Mouse (Mus musculus): Measurements from ENCODE around the gene Eya3.
A peak's percentile ranks its signal among the peaks of the same experiment; 100 is the strongest.
"Not testable (repeated sequence)": the region's sequence is repeated elsewhere in the genome, so short reads cannot be mapped to it uniquely, and the experiment has no call there.

The Eya3 gene

DNA sequence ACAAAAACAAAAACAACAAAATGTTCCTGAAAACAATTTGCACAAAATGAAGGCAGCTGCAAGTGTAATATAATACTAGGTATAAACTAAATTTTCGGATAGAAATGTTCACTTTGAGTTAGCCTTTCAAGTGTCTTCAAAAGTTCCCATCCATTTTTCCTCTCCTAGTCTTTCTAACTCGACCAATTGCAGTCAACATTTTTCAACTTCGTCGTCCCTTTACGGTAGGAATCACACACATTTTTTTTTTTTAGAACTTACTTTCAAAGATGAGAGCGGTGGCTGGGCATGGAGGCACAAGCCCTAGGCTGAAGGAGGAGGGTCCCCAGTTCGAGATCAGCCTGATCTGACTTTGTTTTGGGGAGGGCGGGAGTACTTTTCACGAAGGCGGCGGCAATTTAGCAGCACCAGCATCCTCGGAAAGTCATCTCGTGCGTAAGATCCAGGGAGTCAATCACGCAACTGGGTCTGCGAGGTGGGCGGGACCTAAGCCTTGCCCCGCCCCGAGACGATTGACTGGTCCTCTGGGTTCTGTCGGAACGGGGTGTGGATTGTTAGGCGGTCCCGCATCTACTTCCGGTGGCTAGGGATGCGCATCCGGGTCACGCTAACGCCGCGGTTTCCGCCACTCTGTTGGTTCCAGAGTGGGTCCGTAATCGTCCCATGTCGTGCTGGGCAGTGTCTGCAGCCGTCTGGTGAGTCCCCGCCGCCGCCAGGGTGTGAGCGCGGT is at the start of gene Eya3:
Eya3 (plus strand) TSS at position 527 of the 730 bp plus-strand sequence.
- peak; percentile 40 for DNase-seq (ENCODE audit: extremely low read depth, low read depth, low spot score)

- DNase-seq (ENCODE audit: extremely low read depth, low read depth, low spot score): no peak
These were observed 48.1 kb upstream of the Eya3 start for GRCm38 (mm10) chr4:132590642-132591041.

DNA sequence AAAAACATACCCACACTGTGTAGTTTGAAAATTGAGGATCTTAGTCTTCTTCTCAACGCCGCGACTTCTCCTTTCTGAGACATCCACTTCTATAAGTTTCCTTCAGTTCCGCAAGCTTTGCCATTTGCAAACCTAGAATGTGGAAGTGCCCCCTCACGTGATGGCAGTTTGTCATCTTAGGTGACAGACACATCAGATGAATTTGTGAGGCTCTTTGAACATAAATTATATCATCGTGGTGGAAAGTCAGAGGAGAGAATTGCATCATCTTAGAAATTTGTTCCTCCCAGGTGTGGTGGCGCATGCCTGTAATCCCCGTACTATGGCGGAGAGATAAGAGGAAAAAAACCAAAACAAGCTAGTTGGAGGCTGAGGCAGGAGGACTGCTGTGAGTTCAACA is 45.8 kb upstream of the Eya3 start:
- DNase-seq (ENCODE audit: extremely low read depth, low read depth, low spot score): no peak

DNA sequence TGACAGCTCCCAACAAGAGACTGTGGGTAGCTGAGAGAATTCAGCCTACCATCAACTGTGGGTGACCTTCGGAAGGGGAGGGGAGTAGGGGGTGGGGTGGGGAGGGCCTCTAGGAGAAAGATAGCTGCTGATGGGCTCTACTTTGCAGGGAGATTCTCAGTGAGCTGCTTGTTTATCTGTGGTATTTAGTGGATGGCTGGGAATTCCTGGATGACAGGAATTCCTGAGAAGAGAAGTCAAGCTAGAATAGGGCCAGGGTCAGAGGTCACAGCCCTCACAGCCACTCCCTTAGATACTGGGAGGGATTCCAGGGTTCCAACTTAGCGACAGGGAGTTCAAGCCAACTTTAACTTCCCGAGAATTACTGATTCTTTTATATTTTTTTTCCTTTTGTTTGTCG is 44.6 kb upstream of the Eya3 start:
- no peak for DNase-seq (ENCODE audit: extremely low read depth, low read depth, low spot score)

GRCm38 (mm10) chr4:132598861-132599260 is 39.9 kb upstream of the Eya3 start:
- DNase-seq (ENCODE audit: extremely low read depth, low read depth, low spot score): no peak

GRCm38 (mm10) chr4:132599764-132600163 is 39.0 kb upstream of the Eya3 start:
- no peak for DNase-seq (ENCODE audit: extremely low read depth, low read depth, low spot score)

DNA sequence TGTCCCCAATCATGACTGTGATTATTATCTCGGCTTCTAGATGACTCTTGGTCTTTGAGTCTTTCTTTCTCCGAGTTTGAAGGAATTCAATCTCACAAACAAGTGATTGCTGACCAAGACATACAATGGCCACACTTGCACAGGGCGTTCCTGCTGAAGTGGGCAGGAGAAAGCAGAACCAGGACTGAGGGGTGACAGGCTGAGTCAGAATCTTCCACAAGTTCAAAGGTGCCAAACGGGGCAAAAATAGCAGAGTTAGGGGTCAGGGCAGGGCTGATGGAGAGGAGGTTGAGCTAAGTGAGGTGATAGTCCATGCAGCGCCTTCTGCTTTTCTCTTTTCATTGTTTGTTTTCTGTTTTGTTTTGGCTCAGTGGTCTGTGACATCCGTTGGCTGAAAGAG is 38.3 kb upstream of the Eya3 start:
- no peak for DNase-seq (ENCODE audit: extremely low read depth, low read depth, low spot score)

DNA sequence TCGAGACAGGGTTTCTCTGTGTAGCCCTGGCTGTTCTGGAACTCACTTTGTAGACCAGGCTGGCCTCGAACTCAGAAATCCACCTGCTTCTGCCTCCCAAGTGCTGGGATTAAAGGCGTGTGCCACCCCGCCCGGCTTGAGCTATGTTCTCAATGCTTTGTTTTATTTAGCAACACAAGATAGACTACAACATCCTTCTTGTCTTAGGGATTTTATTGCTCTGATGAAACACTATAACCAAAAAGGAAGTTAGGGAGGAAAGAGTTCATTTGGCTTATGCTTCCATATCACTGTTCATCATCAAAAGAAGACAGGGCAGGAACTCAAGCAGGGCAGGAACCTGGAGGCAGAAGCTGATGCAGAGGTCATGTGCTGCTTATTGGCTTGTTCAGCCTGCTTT is 37.5 kb upstream of the Eya3 start:
- not testable (repeated sequence) for DNase-seq (ENCODE audit: extremely low read depth, low read depth, low spot score)

DNA sequence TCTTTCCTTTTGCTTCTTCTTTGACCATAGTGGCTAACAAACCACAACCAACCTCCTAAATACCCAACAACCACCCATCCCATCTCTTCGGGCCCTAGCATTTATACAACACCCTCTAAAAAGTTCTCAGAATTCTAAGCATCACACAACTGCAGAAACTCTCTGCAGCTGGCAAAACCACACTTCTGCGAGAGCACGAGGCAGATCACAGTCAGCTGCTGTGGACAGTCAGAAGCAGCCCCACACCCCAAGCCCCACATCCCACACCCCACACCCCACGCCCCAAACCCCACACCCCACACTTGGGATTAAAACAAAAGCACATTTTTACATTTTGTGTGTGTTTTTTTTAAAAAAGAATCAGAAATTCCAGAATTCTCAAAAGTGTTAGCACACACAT is 35.3 kb upstream of the Eya3 start:
- DNase-seq (ENCODE audit: extremely low read depth, low read depth, low spot score): no peak

DNA sequence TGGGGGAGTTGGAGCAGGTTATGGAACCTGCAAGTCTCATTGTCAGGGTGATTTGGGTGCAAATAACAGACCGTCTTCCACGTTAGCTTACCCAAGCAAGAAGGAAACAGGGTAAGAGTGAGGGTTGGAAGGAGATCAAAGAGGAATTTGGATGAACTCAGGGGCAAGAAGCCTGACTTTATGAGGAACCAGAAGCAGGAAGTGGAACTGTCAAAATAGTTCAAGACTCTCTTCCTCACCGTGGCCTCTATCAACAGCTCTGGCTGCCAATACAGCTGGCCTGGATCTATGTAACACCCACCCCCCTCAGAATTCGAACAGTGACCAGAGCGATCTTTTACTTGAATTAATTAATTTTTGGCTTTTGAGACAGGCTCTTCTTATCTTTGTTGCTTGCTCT is 33.0 kb upstream of the Eya3 start:
- DNase-seq (ENCODE audit: extremely low read depth, low read depth, low spot score): no peak

GRCm38 (mm10) chr4:132608147-132608546 is 30.6 kb upstream of the Eya3 start:
- no peak for DNase-seq (ENCODE audit: extremely low read depth, low read depth, low spot score)

DNA sequence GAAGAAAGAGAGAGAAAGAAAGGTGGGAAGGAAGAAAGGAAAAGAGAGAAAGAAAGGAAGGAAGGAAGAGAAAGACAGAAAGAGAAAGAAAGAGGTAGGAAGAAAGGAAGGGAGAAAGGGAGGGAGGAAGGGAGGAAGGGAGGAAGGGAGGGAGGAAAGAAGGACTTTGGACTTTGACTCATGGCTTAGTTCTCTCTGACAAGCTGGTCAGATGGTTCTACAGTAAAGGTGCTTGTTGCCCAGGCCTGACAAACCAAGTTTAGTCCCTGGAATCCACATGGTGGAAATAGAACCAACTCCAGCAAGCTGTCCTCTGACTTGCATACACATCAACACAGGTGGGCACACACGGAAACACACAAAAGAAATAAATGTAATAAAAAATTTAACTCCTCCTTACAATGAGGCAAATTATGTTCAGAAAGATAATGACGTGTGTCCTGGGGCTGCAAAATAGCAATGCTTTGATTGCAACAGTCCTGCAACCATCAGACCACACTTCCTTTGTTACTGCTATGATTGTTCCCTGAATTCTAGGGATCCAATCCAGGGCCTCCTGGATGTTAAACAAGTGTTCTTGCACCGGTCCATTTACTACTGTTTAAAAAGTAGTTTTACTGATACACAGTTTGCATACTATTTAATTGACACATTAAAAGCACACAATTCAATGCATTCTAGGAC is 28.3 kb upstream of the Eya3 start:
- no peak for DNase-seq (ENCODE audit: extremely low read depth, low read depth, low spot score)

- no peak for DNase-seq (ENCODE audit: extremely low read depth, low read depth, low spot score)
These were observed 27.5 kb upstream of the Eya3 start for GRCm38 (mm10) chr4:132611320-132611719.

DNA sequence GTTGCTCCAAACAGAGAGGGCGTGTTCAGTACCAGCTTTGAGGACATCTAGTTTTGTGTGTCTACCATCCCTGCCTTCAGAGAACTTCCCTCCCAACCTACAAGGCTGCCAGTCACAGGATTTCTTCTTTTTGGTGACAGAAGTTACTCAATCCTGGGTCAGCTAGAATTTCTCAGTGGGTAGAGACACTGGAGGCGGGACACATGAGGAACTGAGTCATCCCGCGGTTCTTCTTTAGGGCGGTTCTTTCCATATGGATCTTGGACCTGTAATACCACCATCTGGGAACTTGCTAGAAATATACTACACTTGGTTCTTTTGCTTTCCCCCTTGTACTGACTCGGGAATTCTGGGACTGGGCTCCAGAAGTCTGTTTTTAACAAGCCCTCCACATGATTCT is 20.9 kb upstream of the Eya3 start:
- no peak for DNase-seq (ENCODE audit: extremely low read depth, low read depth, low spot score)

DNA sequence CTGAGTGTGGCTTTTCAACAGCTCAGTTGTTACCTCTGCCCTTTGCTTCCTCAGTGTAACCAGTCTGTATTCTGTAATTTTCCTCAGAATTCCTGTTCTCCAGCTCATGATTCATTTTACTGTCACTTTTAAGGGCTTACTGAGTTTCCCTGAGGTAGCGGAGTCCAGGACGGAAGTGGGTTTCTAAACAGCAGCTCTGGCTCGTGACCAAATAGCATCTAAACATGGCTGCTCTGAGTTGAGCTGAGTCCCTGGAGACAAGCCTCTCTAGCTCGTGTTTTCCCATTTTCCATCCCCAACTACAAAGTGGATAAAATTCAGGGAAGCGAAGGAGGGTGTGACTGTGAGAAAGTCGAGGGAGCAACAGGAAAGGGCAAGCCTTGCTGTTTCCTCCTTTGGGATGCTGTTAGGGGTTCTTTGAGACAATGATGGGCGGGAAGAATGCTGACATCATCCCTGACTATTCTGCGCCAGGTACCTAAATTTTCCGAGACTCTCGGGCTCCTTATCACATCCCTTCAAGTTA is 19.9 kb upstream of the Eya3 start:
- DNase-seq (ENCODE audit: extremely low read depth, low read depth, low spot score): no peak

GRCm38 (mm10) chr4:132620134-132620533 is 18.7 kb upstream of the Eya3 start:
- DNase-seq (ENCODE audit: extremely low read depth, low read depth, low spot score): no peak

DNA sequence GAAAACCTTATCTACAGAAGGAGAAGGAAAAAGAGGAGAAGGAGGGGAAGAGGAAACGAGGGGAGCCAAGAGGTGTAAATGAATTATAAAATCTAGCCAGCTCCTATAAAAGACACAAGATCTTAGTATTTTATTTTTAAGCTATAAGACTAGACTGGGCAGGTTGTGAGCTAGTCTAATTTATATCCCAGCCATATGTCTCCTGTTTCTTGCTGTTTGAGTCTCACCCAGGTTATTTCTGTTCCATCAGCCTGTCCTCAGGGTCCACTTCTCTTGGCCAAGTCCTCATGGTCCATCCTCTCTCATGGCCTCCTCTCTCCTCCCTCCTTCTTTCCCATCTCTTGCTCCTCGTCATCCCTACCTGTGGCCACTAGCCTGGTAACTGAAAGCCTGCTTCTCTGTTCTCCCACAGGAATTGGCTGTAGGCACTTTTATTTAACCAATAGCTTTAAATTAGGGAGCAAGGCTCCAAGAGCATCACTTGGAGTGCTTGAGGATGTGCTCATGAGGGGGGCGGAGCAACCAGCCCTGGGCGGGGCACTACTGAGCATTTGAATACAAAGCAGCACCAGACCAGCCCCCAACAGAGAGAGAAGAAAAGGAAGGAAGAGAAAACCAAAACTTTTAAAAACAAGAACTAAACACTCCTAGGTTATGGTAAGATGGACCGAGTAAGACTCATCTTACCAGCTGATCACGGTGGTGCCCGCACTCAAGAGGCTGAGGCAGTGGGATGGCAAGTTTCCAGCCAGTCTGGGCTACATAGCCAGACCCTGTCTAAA is 17.3 kb upstream of the Eya3 start:
- no peak for DNase-seq (ENCODE audit: extremely low read depth, low read depth, low spot score)

DNA sequence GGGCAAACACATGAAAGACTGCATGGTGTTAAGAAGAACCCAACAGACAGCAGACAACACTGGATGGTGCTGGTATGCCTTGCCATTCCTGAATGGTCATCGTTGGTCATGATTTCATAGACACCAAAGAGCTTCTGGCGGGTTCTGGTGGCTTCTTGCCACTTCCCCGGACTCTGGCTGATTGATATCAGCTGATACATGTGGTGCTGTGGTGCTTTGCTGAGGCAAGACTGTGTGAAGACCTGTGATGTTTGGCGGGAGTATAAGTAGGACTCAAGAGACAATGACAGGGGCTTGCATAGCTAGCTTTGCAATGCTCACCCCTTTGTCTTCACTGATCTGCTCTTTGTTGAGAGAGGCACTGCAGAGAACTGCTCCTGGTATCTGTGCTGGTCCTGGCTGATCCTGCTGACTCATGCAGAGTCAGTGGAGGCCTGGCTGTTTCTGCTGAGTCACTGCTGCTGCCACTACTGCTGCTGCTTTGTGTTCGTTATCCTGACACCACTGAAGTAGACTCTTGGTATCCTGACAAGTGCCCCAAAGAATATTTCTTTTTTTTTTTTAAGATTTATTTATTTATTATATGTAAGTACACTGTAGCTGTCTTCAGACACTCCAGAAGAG is 14.6 kb upstream of the Eya3 start:
- DNase-seq (ENCODE audit: extremely low read depth, low read depth, low spot score): no peak

- DNase-seq (ENCODE audit: extremely low read depth, low read depth, low spot score): no peak
These were observed 10.0 kb upstream of the Eya3 start for GRCm38 (mm10) chr4:132628830-132629229.

DNA sequence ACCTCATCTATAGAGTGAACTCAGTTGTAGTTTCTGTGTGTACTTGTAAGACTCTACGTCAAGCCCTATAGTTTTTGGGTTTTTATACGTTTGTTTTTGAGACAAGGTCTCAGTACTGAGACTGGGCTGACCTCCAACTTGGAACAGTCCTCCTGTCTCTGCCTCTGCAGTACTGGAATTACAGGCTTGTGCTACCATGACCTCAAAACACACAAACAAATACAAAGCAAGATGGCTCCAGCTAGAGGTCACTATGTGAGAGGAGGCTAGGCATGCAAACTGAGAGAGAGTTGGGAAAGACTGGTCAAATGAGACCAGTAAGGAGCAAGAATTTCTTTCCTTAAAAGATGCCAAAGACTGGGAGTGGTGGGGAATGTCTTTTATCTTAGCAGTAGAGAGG is 2.8 kb upstream of the Eya3 start:
- no peak for DNase-seq (ENCODE audit: extremely low read depth, low read depth, low spot score)

DNA sequence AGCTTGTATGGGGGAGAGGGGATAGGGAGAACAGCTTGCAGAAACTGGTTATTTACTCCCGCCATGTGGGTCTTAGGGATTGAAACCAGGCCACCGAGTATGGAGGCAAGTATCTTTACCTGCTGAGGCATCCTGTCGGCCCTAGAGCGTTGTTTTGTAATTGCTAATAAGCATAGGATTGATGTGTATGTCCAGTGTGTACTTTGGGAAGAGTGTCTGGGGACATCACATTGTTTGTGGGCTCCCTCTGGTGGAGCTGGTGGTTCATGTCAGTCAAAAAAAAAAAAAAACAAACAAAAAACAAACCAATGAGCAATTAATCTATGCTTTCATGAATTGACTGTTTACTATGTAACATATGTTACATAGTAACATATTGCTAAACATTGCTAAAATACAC is 2.2 kb upstream of the Eya3 start:
- DNase-seq (ENCODE audit: extremely low read depth, low read depth, low spot score): no peak
